Mouse (Mus musculus): ENCODE measurements at regions not wholly inside any gene's neighbourhood (a gene's known extent, or its start where the extent isn't known, plus 50 kb on each side); places are given as distances from the start of the nearest gene placed in this dataset.

- DNase-seq (ENCODE audit: low spot score): no peak
- WGBS: 82% methylated on average over 6 of the region's 6 CpGs
- H3K27me3 ChIP-seq (ENCODE audit: low read depth, poor library complexity, severe bottlenecking): no peaks in the 10 kb centered on the region
These were observed 99.6 kb upstream of the Lrig3 start for GRCm38 (mm10) chr10:125866346-125866745.

GRCm38 (mm10) chr10:125884563-125884962, 81.4 kb upstream of the Lrig3 start:
- no peak for DNase-seq (ENCODE audit: low spot score)
- Histone ChIP-seq H3K4me3 (no peak overlapping the region), H3K27me3 (ENCODE audit: low read depth, poor library complexity, severe bottlenecking) (no peaks in the 10 kb centered on the region), H3K9me3 (replicated peaks) (no peaks in the 10 kb centered on the region), H3K27ac (replicated peaks) (no peak overlapping the region), H3K36me3 (no peaks in the 10 kb centered on the region), H3K4me1 (no peaks in the 10 kb centered on the region)
- 84% methylated on average over 3 of the region's 3 CpGs for WGBS

More at GRCm38 (mm10) chr10:125866346-125866745, 99.6 kb upstream of the Lrig3 start:
- Histone ChIP-seq H3K9me3 (replicated peaks) (no peaks in the 10 kb centered on the region), H3K4me3 (no peak overlapping the region), H3K4me1 (no peaks in the 10 kb centered on the region), H3K27ac (replicated peaks) (no peak overlapping the region), H3K36me3 (no peaks in the 10 kb centered on the region)

GRCm38 (mm10) chr10:125885796-125886195, 80.2 kb upstream of the Lrig3 start:
- no peak overlapping the region for H3K4me3 ChIP-seq
- H3K4me1 ChIP-seq: no peaks in the 10 kb centered on the region
- no peaks in the 10 kb centered on the region for H3K36me3 ChIP-seq
- H3K27ac ChIP-seq (replicated peaks): no peak overlapping the region
- no peaks in the 10 kb centered on the region for H3K27me3 ChIP-seq (ENCODE audit: low read depth, poor library complexity, severe bottlenecking)
- 64% methylated on average over 6 of the region's 6 CpGs for WGBS
- DNase-seq (ENCODE audit: low spot score): no peak
- no peaks in the 10 kb centered on the region for H3K9me3 ChIP-seq (replicated peaks)

- 0 out of 2 replicates have a peak, but pooled peaks cover 4% of the 10 kb centered on the region for H3K4me1 ChIP-seq
- no peaks in the 10 kb centered on the region for H3K27me3 ChIP-seq (ENCODE audit: low read depth, poor library complexity, severe bottlenecking)
- no peaks in the 10 kb centered on the region for H3K9me3 ChIP-seq (replicated peaks)
- 92% methylated on average over 7 of the region's 7 CpGs for WGBS
- H3K27ac ChIP-seq (replicated peaks): no peak overlapping the region
- no peak overlapping the region for H3K4me3 ChIP-seq
- H3K36me3 ChIP-seq: no peaks in the 10 kb centered on the region
- no peak for DNase-seq (ENCODE audit: low spot score)
These were observed 73.8 kb upstream of the Lrig3 start for GRCm38 (mm10) chr10:125892122-125892521.

GRCm38 (mm10) chr10:125895744-125896482, 70.1 kb upstream of the Lrig3 start:
- Histone ChIP-seq H3K4me3 (no peak overlapping the region), H3K9me3 (replicated peaks) (no peaks in the 10 kb centered on the region), H3K27me3 (ENCODE audit: low read depth, poor library complexity, severe bottlenecking) (no peaks in the 10 kb centered on the region), H3K4me1 (0 out of 2 replicates have a peak, but pooled peaks cover 4% of the 10 kb centered on the region), H3K36me3 (no peaks in the 10 kb centered on the region), H3K27ac (replicated peaks) (no peak overlapping the region)
- DNase-seq (ENCODE audit: low spot score): no peak
- 66% methylated on average over 7 of the region's 7 CpGs for WGBS

- Histone ChIP-seq H3K36me3 (no peaks in the 10 kb centered on the region), H3K4me1 (0 out of 2 replicates have a peak, but pooled peaks cover 4% of the 10 kb centered on the region), H3K4me3 (no peak overlapping the region), H3K27me3 (ENCODE audit: low read depth, poor library complexity, severe bottlenecking) (no peaks in the 10 kb centered on the region), H3K27ac (replicated peaks) (no peak overlapping the region), H3K9me3 (replicated peaks) (no peaks in the 10 kb centered on the region)
- 81% methylated on average over 5 of the region's 5 CpGs for WGBS
- DNase-seq (ENCODE audit: low spot score): no peak
These were observed 69.3 kb upstream of the Lrig3 start for GRCm38 (mm10) chr10:125896646-125897045.

- WGBS: 86% methylated on average over 4 of the region's 4 CpGs
- no peaks in the 10 kb centered on the region for H3K27me3 ChIP-seq (ENCODE audit: low read depth, poor library complexity, severe bottlenecking)
- H3K4me1 ChIP-seq: 0 out of 2 replicates have a peak, but pooled peaks cover 4% of the 10 kb centered on the region
- H3K36me3 ChIP-seq: no peaks in the 10 kb centered on the region
- H3K27ac ChIP-seq (replicated peaks): no peak overlapping the region
- H3K4me3 ChIP-seq: no peak overlapping the region
- no peak for DNase-seq (ENCODE audit: low spot score)
- no peaks in the 10 kb centered on the region for H3K9me3 ChIP-seq (replicated peaks)
These were observed 66.5 kb upstream of the Lrig3 start for GRCm38 (mm10) chr10:125899504-125899903.

GRCm38 (mm10) chr10:125900562-125900961, 65.4 kb upstream of the Lrig3 start:
- DNase-seq (ENCODE audit: low spot score): no peak
- Histone ChIP-seq H3K9me3 (replicated peaks) (no peaks in the 10 kb centered on the region), H3K27ac (replicated peaks) (no peak overlapping the region), H3K4me1 (0 out of 2 replicates have a peak, but pooled peaks cover 4% of the 10 kb centered on the region), H3K36me3 (no peaks in the 10 kb centered on the region), H3K27me3 (ENCODE audit: low read depth, poor library complexity, severe bottlenecking) (no peaks in the 10 kb centered on the region), H3K4me3 (no peak overlapping the region)
- 92% methylated on average over 2 of the region's 2 CpGs for WGBS

GRCm38 (mm10) chr10:125902668-125903067, 63.3 kb upstream of the Lrig3 start:
- DNase-seq (ENCODE audit: low spot score): no peak
- H3K9me3 ChIP-seq (replicated peaks): no peaks in the 10 kb centered on the region
- no peaks in the 10 kb centered on the region for H3K4me1 ChIP-seq
- no peaks in the 10 kb centered on the region for H3K27me3 ChIP-seq (ENCODE audit: low read depth, poor library complexity, severe bottlenecking)
- H3K36me3 ChIP-seq: no peaks in the 10 kb centered on the region
- no peak overlapping the region for H3K4me3 ChIP-seq
- H3K27ac ChIP-seq (replicated peaks): no peak overlapping the region
- 81% methylated on average over 5 of the region's 5 CpGs for WGBS

- H3K36me3 ChIP-seq: no peaks in the 10 kb centered on the region
- H3K4me1 ChIP-seq: peaks cover 16% of the 10 kb centered on the region
- H3K9me3 ChIP-seq (replicated peaks): no peaks in the 10 kb centered on the region
- DNase-seq (ENCODE audit: low spot score): no peak
- 76% methylated on average over 7 of the region's 7 CpGs for WGBS
- H3K27me3 ChIP-seq (ENCODE audit: low read depth, poor library complexity, severe bottlenecking): no peaks in the 10 kb centered on the region
- no peak overlapping the region for H3K27ac ChIP-seq (replicated peaks)
- no peak overlapping the region for H3K4me3 ChIP-seq
These were observed 53.8 kb upstream of the Lrig3 start for GRCm38 (mm10) chr10:125912207-125912606.
